Mouse (Mus musculus) CH12.LX (cell line): ENCODE results near the gene Ankrd36.

ENCODE experiments used
- CTCF ChIP-seq, 2 experiments: IDR thresholded peaks in 1 of 2; conservative IDR thresholded peaks in 1 of 2; 2 replicates each; pipeline ENCODE4 v1.5.1; 2011 to 2012; ENCODE audit warnings: low read depth in 2 of 2, low read length in 2 of 2, improper control_type of control experiment in 1 of 2, inconsistent platforms in 1 of 2, mild to moderate bottlenecking in 1 of 2, moderate library complexity in 1 of 2
- EP300 ChIP-seq: IDR thresholded peaks from 2 replicates; pipeline ENCODE4 v1.6.1; 2011; ENCODE audit warnings: low read length, improper control_type of control experiment
- HCFC1 ChIP-seq: IDR thresholded peaks from 2 replicates; pipeline ENCODE4 v1.6.1; 2012; ENCODE audit warnings: low read depth, mild to moderate bottlenecking, inconsistent platforms, low read length, improper control_type of control experiment
- IRF4 ChIP-seq: IDR thresholded peaks from 2 replicates; pipeline ENCODE4 v1.6.1; 2014; ENCODE audit warnings: low read depth, mild to moderate bottlenecking, inconsistent platforms, low read length, improper control_type of control experiment
- MAX ChIP-seq: IDR thresholded peaks from 2 replicates; pipeline ENCODE4 v1.6.1; 2011; ENCODE audit warnings: low read length, improper control_type of control experiment
- MEF2A ChIP-seq: IDR thresholded peaks from 2 replicates; pipeline ENCODE4 v1.6.1; 2014; ENCODE audit warnings: low read depth, mild to moderate bottlenecking, inconsistent platforms, low read length, improper control_type of control experiment, borderline replicate concordance
- MXI1 ChIP-seq: IDR thresholded peaks from 2 replicates; pipeline ENCODE4 v1.6.1; 2011; ENCODE audit warnings: mild to moderate bottlenecking, low read depth, low read length, improper control_type of control experiment
- POLR2A ChIP-seq: IDR thresholded peaks from 2 replicates; pipeline ENCODE4 v1.6.1; 2011; ENCODE audit warnings: low read depth, mild to moderate bottlenecking, improper control_type of control experiment, low read length
- TBP ChIP-seq: conservative IDR thresholded peaks from 2 replicates; pipeline ENCODE4 v1.6.1; 2011; ENCODE audit warnings: low read depth, low read length, improper control_type of control experiment

GRCm38 (mm10) chr11:5716938-5717705 is 147.6 kb downstream of the Ankrd36 start:
- TF ChIP-seq POLR2A: no peak
- no peak for TF ChIP-seq HCFC1
- no peak for TF ChIP-seq MXI1
- no peak for TF ChIP-seq EP300
- TF ChIP-seq IRF4: no peak
- TF ChIP-seq CTCF (conservative IDR thresholded peaks at IDR 0.05 in 1 of 2, IDR thresholded peaks at IDR 0.05 in 1 of 2; ENCODE audit: low read depth in 2 of 2, low read length in 2 of 2): no peak
- TF ChIP-seq TBP: no peak
- no peak for TF ChIP-seq MAX
- no peak for TF ChIP-seq MEF2A
